Mouse (Mus musculus) brain, embryonic 14.5 days (tissue): ENCODE data around the gene Srrm4. TPM values are rescaled to one million over a fixed set of nuclear protein-coding genes. Genes with fewer than 3 reads are reported as not detected.

ENCODE experiments used
- DNase-seq: peaks from one replicate; pipeline ENCODE4 v3.0.0-alpha.2; 2011; ENCODE audit warnings: low read depth
- CTCF ChIP-seq: fragments of 200-500 bp; IDR thresholded peaks from 2 replicates; pipeline ENCODE4 v1.5.1; 2012; ENCODE audit warnings: inconsistent platforms, mild to moderate bottlenecking, moderate library complexity, borderline replicate concordance; ENCODE audit not compliant: insufficient read depth, insufficient read length; ENCODE audit errors: extremely low read depth
- POLR2A ChIP-seq: fragments of 200-500 bp; IDR thresholded peaks from 2 replicates; pipeline ENCODE4 v1.6.1; 2012; ENCODE audit warnings: mild to moderate bottlenecking, inconsistent platforms, borderline replicate concordance; ENCODE audit not compliant: poor library complexity, insufficient read depth, insufficient read length, severe bottlenecking; ENCODE audit errors: extremely low read depth
- polyA plus RNA-seq: library from polyadenylated mRNA; depleted of rRNA; stranded (reverse); fragments of >200 nt; gene quantifications from 2 replicates; pipeline ENCODE4 v1.2.3, GENCODE M21; 2012

The Srrm4 gene
- polyA plus RNA-seq, 1 experiment, result 42.0 TPM

GRCm38 (mm10) chr5:116539360-116539759 is 52.3 kb downstream of the Srrm4 start:
- TF ChIP-seq CTCF (no peak), POLR2A (no peak)
- peak; percentile 45 for DNase-seq

DNA sequence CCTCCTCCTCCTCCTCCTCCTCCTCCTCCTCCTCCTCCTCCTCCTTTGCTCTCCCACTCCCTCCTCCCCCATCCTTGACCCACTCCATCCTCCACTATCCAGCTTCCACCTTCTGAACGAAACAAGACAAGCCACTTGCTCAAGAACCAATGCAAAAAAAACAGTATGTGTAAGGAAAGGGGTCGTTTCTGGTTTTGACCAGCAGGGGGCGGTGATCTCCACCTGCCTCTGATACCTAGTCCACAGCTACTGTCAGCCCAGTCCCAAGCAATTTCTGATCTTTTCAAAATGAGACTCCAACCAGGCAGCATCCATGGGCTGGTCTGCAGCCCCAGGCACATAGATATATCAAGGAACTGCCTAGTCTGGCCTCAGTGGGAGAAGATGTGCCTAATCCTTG is 53.1 kb downstream of the Srrm4 start:
- peak; percentile 43 for DNase-seq
- TF ChIP-seq POLR2A (no peak), CTCF (peak; percentile 63)

- TF ChIP-seq POLR2A, result no peak
- no peak for TF ChIP-seq CTCF
- DNase-seq, result peak; percentile 93
Measured at GRCm38 (mm10) chr5:116526324-116526723, 65.3 kb downstream of the Srrm4 start.

DNA sequence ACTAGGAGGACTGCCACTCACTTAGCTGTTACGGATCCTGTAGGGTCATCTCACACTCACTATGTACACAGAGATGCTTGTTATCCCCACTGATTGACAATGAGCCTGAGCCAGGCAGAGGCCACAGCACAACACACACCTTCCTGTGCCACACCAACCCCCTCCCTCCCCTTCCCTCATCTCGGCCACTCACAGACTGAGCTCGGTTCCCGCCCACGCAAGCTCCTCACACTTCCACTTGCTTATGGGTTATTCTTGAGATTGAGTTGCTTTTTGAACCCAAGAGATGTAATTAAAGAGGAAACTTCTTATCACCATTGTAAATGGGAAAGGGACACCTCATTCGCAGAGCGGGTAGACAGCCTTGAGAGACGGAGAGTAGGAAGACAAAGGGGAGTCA is 66.3 kb downstream of the Srrm4 start:
- TF ChIP-seq POLR2A, result no peak
- TF ChIP-seq CTCF, result no peak
- DNase-seq, result no peak

DNA sequence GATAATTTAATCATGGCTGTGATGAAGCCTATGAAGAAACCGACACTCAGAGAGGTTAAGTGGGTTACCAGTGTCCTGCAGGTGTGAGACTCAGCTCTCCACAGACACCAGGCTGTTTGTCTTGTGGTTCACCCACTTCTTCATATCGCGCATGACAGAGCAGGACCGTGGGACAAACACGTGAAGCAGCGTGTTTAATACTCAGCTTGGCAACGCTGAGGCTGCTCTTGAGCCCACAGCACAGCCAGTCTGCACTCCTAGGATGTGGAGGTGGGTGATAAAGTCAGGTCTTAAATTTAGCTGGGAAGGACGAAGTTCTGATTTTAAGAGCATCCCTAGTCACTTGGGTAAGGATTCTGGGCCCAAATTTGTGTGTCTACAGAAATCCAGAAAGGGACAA is 68.1 kb downstream of the Srrm4 start:
- DNase-seq, result no peak
- TF ChIP-seq POLR2A, result no peak
- no peak for TF ChIP-seq CTCF

DNA sequence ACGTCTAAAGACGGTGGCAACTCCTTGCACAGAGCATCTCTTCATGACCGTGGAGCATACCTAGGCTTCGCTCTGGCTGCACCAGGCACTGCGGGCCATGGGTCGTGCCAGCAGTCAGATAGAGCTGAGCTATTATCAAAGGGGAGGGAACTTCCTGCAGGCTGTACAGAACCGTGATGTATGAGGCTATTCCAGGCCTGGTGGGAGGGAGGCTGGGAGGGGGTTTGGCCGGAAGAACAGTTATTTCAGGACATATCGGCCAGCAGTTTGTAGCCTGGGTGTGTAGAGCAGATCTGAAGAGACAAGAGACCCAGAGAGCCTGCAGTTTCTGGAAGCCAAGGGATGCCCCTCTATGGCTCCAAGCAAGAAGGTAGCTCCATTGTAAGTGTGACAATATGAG is 68.5 kb downstream of the Srrm4 start:
- DNase-seq, result no peak
- no peak for TF ChIP-seq CTCF
- no peak for TF ChIP-seq POLR2A

- no peak for DNase-seq
- TF ChIP-seq CTCF (no peak), POLR2A (no peak)
Measured at GRCm38 (mm10) chr5:116522273-116522672, 69.3 kb downstream of the Srrm4 start.

- TF ChIP-seq CTCF, result no peak
- no peak for DNase-seq
Measured at GRCm38 (mm10) chr5:116518047-116518446, 73.6 kb downstream of the Srrm4 start.

GRCm38 (mm10) chr5:116512135-116512534 is 79.5 kb downstream of the Srrm4 start:
- no peak for TF ChIP-seq CTCF
- no peak for TF ChIP-seq POLR2A
- no peak for DNase-seq

DNA sequence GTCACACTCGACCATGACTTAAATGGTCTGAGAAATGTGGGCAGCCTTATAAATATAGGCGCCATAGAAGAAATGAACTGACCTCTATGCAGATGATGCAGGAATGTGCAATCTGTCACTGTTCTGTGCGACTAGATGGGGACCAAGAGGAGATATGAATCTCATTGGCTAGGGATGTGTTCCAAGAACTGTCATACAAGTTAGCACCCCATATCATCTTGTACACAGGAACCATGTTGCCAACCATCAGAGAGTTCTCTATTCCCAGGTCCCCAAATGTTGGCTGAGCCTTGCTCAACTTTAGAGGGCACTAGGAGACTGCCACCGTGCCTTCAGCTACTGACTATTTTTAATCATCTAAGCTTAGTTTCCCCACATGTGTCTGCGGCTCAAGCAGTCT is 81.4 kb downstream of the Srrm4 start:
- peak; percentile 69 for DNase-seq
- TF ChIP-seq CTCF (no peak), POLR2A (no peak)

- DNase-seq, result peak; percentile 85
- TF ChIP-seq POLR2A (no peak), CTCF (no peak)
Measured at GRCm38 (mm10) chr5:116501342-116501741, 90.3 kb downstream of the Srrm4 start.

DNA sequence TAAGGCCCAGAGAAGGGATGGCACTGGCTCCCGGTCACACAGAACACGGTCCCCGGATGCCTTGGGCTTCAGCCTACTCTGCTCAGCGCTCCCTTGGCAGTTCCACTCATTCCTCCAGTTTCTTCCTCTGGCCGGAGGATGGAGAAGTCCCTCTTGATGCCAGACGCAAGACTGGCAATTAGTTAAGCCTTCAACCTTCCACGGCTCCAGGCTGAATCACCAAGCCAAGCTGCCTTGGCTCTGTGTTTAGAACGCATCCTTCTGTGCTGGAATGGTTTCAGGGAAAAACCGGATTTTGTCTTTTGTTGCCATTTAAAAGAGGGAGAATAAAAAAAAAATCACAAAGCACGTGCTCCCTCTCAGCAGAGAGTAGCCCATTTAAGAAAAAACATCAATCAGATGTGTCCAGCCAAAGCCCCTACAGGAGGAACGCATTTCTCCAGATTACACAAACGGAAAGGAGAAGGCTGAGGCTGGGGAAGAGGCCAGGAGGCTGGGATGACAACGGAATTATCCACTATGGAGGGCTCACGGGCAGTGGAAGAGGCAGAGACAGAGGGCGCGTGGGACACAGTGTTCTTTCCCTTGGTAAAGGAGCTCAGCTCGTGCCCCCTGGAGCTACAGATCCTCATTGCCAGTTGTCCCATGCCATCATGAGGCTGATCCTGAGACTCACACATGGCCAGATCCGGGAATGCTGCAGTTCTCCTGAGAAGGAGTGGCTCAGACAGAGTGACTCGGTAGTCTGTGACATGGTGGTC is 92.6 kb downstream of the Srrm4 start:
- TF ChIP-seq CTCF (no peak), POLR2A (no peak)
- peak; percentile 71 for DNase-seq

DNA sequence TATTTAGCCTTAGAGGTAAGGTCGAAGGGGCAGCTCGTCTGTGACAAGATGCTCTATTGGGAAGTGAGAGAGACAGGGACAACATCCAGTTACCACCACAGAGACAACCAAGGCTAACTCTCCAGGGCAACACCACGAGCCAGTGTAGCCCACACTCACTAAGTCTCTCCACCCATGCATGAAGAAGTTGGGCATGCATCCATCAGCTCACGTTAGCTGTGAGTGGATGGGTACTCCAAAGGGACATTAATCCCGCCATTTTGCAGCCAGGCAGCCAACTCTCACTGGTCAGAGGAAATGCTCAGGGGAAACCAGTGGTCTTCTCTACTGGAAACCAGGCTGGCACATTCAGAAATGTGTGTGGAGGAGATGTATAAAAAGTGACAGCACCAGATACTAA is 93.8 kb downstream of the Srrm4 start:
- TF ChIP-seq POLR2A (no peak), CTCF (no peak)
- DNase-seq, result peak; percentile 50

GRCm38 (mm10) chr5:116497205-116497604 is 94.4 kb downstream of the Srrm4 start:
- TF ChIP-seq POLR2A (no peak), CTCF (no peak)
- no peak for DNase-seq
